Mouse (Mus musculus) stomach, embryonic 16.5 days (tissue): ENCODE measurements around the gene Dnah8. TPM values are rescaled to one million over a fixed set of nuclear protein-coding genes. Genes with fewer than 3 reads are reported as not detected.

ENCODE experiments used
- ATAC-seq: fragments of 200-750 bp; cut with Nextera tagmentation; 2 replicates; pipeline ENCODE4 v1.8.0; 2017; ENCODE audit warnings: moderate number of reproducible peaks, moderate TSS enrichment; ENCODE audit not compliant: insufficient read depth, low FRiP score
- H3K27ac ChIP-seq: fragments of 300-500 bp; sonication (generic); 2 replicates; pipeline ENCODE4 v1.5.1; 2014; ENCODE audit warnings: low read length
- H3K27me3 ChIP-seq: fragments of 300-500 bp; sonication (generic); 2 replicates; pipeline ENCODE4 v1.6.1; 2014; ENCODE audit warnings: low read length, control low read depth, mixed read lengths; ENCODE audit not compliant: control insufficient read depth, insufficient read depth
- H3K36me3 ChIP-seq: fragments of 300-500 bp; sonication (generic); 2 replicates; pipeline ENCODE4 v1.6.1; 2014; ENCODE audit warnings: low read length; ENCODE audit not compliant: control insufficient read depth, insufficient read depth
- H3K4me1 ChIP-seq: fragments of 300-500 bp; sonication (generic); 2 replicates; pipeline ENCODE4 v1.6.1; 2014; ENCODE audit warnings: low read length, control low read depth, mixed read lengths; ENCODE audit not compliant: control insufficient read depth, insufficient read depth
- H3K4me2 ChIP-seq: fragments of 300-500 bp; sonication (generic); 2 replicates; pipeline ENCODE4 v1.6.1; 2014; ENCODE audit warnings: low read depth, low read length, mixed read lengths
- H3K4me3 ChIP-seq: fragments of 300-500 bp; sonication (generic); replicated peaks from 2 replicates; pipeline ENCODE4 v1.5.1; 2014; ENCODE audit warnings: mild to moderate bottlenecking, low read length
- H3K9ac ChIP-seq: fragments of 300-500 bp; sonication (generic); 2 replicates; pipeline ENCODE4 v1.6.1; 2014; ENCODE audit warnings: low read length
- H3K9me3 ChIP-seq: fragments of 300-500 bp; sonication (generic); replicated peaks from 2 replicates; pipeline ENCODE4 v1.6.1; 2016; ENCODE audit warnings: low read length, control low read depth; ENCODE audit not compliant: control insufficient read depth
- WGBS: fragments of 180-500 bp; shearing (Covaris S2); extraction: QIAGEN DNeasy Blood & Tissue Kit; methylation state at CpG from one replicate; pipeline ENCODE4 v1.1.7; 2014; 5-methylcytosine and 5-hydroxymethylcytosine counted together
- polyA plus RNA-seq: library from polyadenylated mRNA; unstranded; fragments of >200 nt; fragmentation: Nextera tagmentation; extraction: Ambion mirVana; gene quantifications from 2 replicates; pipeline ENCODE4 v1.2.1, GENCODE M21; 2015

Gene Dnah8
- polyA plus RNA-seq, 1 experiment from 2014 or later, result 1.7 TPM

GRCm38 (mm10) chr17:30914264-30914663, 290.1 kb downstream of the Dnah8 start:
- Histone ChIP-seq H3K9ac (no peak overlapping the region), H3K4me3 (no peak overlapping the region), H3K36me3 (no peaks in the 10 kb centered on the region), H3K4me1 (no peaks in the 10 kb centered on the region), H3K27ac (no peak overlapping the region), H3K4me2 (no peak overlapping the region), H3K27me3 (no peaks in the 10 kb centered on the region), H3K9me3 (no peaks in the 10 kb centered on the region)
- ATAC-seq, result no peak

GRCm38 (mm10) chr17:30923566-30923965, 299.4 kb downstream of the Dnah8 start:
- no peak overlapping the region for H3K4me3 ChIP-seq
- no peaks in the 10 kb centered on the region for H3K36me3 ChIP-seq
- no peak overlapping the region for H3K9ac ChIP-seq
- H3K4me1 ChIP-seq, result no peaks in the 10 kb centered on the region
- H3K4me2 ChIP-seq, result no peak overlapping the region
- no peak for ATAC-seq
- 52% methylated on average over 4 of the region's 4 CpGs for WGBS
- H3K27ac ChIP-seq, result no peak overlapping the region
- no peaks in the 10 kb centered on the region for H3K9me3 ChIP-seq
- H3K27me3 ChIP-seq, result no peaks in the 10 kb centered on the region

Other genes starting within 250 kb of the Dnah8 start
- gene Btbd9, start 47.9 kb upstream of the Dnah8 start, polyA plus RNA-seq, result 51.6 and 52.0 TPM in 2 replicates
- 212 and 224 TPM in 2 replicates for gene Glo1, start 2.5 kb downstream of the Dnah8 start, polyA plus RNA-seq